Mouse (Mus musculus): ENCODE measurements at regions not wholly inside any gene's neighbourhood (a gene's known extent, or its start where the extent isn't known, plus 50 kb on each side); places are given as distances from the start of the nearest gene placed in this dataset.

DNA sequence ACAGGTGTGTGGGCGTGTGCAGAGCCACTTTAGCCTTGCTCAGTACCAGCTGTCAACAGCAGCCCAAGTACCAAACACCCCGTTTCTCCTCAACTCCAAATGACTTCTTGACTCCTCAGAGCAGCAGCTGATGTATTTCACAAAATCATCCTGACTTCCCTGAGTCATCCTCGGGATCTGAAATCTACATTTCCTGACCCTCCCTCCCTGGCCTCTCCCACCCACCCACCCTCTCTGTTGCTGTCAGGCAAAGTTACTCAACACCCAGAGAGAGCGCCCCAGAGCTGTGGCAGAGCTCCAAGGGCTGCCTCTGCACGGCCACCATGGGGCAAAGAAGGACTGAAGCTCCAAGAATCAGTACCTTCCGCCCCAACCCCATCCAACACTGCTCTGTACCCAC is 83.5 kb upstream of the Cyp1b1 start:
- Histone ChIP-seq H3K9ac (replicated peaks) (no peak overlapping the region), H3K27ac (no peak overlapping the region), H3K4me3 (replicated peaks) (no peak overlapping the region), H3K36me3 (no peaks in the 10 kb centered on the region), H3K4me2 (no peak overlapping the region), H3K4me1 (replicated peaks) (peaks cover 5% of the 10 kb centered on the region; the same call in 1 of the 2 replicates), H3K27me3 (no peaks in the 10 kb centered on the region), H3K9me3 (no peaks in the 10 kb centered on the region)
- 80% methylated on average over 6 of the region's 6 CpGs for WGBS
- no peak for ATAC-seq (ENCODE audit: insufficient number of reproducible peaks, insufficient read depth, low FRiP score, low TSS enrichment, low read depth)

DNA sequence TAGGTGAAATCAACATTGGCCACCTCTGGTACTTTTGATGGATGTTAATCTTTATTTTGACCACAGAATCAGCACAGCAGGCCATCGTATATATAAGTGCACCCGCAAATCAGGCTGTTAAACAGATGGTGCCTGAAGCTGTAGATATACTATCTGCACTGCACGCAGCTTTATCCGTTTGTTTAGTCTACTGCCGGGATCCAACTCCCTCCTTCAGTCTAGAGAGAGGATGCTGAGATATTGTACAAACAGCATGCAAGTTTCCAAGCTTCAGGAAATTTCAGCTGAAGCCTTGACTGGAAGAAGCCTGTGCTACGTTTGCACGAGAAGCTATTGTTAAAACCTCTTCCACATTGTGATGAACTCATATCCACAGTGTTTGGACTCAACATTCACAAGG is 75.3 kb upstream of the Cyp1b1 start:
- 66% methylated on average over 7 of the region's 7 CpGs for WGBS
- no peaks in the 10 kb centered on the region for H3K36me3 ChIP-seq
- H3K4me3 ChIP-seq (replicated peaks) = no peak overlapping the region
- H3K27ac ChIP-seq = no peak overlapping the region
- no peak for ATAC-seq (ENCODE audit: insufficient number of reproducible peaks, insufficient read depth, low FRiP score, low TSS enrichment, low read depth)
- H3K4me1 ChIP-seq (replicated peaks) = no peaks in the 10 kb centered on the region
- no peaks in the 10 kb centered on the region for H3K9me3 ChIP-seq
- no peak overlapping the region for H3K9ac ChIP-seq (replicated peaks)
- no peak overlapping the region for H3K4me2 ChIP-seq
- no peaks in the 10 kb centered on the region for H3K27me3 ChIP-seq

DNA sequence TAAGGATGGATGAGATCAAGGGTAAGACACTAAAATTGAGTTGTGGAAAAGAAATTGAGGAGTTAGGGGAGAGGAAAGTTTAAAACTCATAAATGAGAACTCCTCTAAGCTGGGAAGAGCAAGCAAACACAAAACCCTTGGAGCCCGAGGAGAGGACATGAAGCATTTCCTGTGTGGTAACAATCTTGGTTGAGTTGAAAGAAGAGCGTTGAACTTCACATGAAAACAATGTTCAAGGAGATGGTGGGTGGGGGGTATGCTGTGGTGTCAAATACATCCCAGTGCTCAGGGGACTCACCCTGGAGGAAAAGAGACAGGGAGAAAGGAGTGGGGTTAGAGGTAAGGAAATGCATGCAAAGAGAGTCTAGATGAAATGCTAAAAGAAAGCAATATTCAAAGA is 72.3 kb upstream of the Cyp1b1 start:
- H3K4me2 ChIP-seq = no peak overlapping the region
- no peaks in the 10 kb centered on the region for H3K4me1 ChIP-seq (replicated peaks)
- no peaks in the 10 kb centered on the region for H3K27me3 ChIP-seq
- no peaks in the 10 kb centered on the region for H3K9me3 ChIP-seq
- no peak for ATAC-seq (ENCODE audit: insufficient number of reproducible peaks, insufficient read depth, low FRiP score, low TSS enrichment, low read depth)
- no peaks in the 10 kb centered on the region for H3K36me3 ChIP-seq
- no peak overlapping the region for H3K9ac ChIP-seq (replicated peaks)
- no peak overlapping the region for H3K27ac ChIP-seq
- WGBS = 81% methylated on average over 2 of the region's 2 CpGs
- no peak overlapping the region for H3K4me3 ChIP-seq (replicated peaks)

DNA sequence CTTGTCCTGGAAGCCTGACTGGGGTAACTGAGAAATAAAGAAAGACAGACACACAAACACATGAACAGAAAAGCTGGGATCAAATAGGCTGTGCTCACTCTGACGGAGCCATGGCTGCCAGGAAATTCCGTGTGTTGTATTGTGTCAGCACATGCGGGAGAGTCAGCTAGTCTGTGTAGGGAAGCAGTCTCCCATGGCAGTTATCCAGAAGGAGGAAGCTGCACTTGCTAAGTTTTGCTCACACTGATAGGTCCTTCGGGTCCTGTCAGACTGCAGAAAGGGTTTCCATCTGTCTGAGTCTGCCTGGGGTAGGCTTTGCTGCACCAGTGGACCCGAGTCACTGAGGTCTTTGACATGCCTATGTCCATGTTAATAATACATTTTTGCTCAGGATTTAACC is 71.8 kb upstream of the Cyp1b1 start:
- Histone ChIP-seq H3K4me2 (no peak overlapping the region), H3K27ac (no peak overlapping the region), H3K9ac (replicated peaks) (no peak overlapping the region), H3K27me3 (no peaks in the 10 kb centered on the region), H3K36me3 (no peaks in the 10 kb centered on the region), H3K4me3 (replicated peaks) (no peak overlapping the region), H3K4me1 (replicated peaks) (no peaks in the 10 kb centered on the region), H3K9me3 (no peaks in the 10 kb centered on the region)
- no peak for ATAC-seq (ENCODE audit: insufficient number of reproducible peaks, insufficient read depth, low FRiP score, low TSS enrichment, low read depth)
- 93% methylated on average over 5 of the region's 5 CpGs for WGBS

DNA sequence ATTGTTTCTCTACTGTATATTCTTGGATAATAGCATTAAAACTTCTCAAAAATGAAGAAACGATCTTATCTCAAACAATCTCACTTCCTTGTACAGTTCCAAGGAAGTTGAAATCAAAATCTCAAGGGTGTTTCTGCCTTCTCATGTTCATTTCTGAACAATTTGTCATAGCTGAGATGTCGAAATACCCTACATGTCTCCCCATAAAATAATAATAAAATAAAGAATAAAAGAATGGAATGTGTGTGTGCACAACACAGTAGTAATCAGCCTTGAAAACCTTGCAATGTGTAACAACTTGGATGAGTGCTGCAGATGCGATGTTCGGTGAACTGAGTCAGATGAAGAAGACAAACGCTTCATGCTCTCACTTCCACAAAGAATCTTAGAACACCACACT is 71.4 kb upstream of the Cyp1b1 start:
- no peak overlapping the region for H3K9ac ChIP-seq (replicated peaks)
- no peaks in the 10 kb centered on the region for H3K27me3 ChIP-seq
- H3K36me3 ChIP-seq = no peaks in the 10 kb centered on the region
- no peak overlapping the region for H3K4me3 ChIP-seq (replicated peaks)
- H3K27ac ChIP-seq = no peak overlapping the region
- H3K4me2 ChIP-seq = no peak overlapping the region
- H3K4me1 ChIP-seq (replicated peaks) = no peaks in the 10 kb centered on the region
- H3K9me3 ChIP-seq = no peaks in the 10 kb centered on the region
- WGBS = 91% methylated on average over 5 of the region's 5 CpGs
- no peak for ATAC-seq (ENCODE audit: insufficient number of reproducible peaks, insufficient read depth, low FRiP score, low TSS enrichment, low read depth)

DNA sequence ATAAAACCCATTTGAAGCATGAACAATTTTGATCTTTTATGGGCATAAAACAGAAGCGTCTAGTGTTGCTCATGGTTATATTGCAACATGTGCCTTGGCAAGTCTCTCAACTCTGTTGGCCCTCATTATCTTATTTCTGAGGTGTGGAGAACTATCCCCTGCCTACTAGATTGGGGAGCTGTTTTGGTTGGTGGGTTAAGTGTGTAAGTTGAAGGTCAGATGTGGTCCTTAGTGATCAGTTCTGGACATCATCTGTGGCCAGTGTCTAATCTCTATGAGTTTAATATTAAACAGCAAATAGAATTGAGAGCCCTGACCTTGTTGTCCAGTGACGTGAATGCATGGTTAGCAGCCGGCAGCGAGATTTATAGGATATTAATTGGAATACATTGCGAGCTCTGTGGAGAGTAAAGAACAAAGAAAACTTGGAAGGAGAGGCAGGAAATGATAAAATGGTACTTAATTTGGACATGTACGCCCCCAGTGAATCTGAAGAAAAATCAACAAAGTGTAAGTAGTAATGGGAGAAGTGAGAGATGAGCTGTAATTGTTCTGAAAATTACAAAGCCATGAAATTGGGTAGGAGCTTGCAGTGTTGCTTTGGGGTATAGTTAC is 69.5 kb upstream of the Cyp1b1 start:
- Histone ChIP-seq H3K4me1 (replicated peaks) (no peaks in the 10 kb centered on the region), H3K27me3 (no peaks in the 10 kb centered on the region), H3K9ac (replicated peaks) (no peak overlapping the region), H3K27ac (no peak overlapping the region), H3K4me3 (replicated peaks) (no peak overlapping the region), H3K4me2 (no peak overlapping the region), H3K36me3 (no peaks in the 10 kb centered on the region), H3K9me3 (peaks cover 11% of the 10 kb centered on the region)
- 61% methylated on average over 6 of the region's 6 CpGs for WGBS
- ATAC-seq (ENCODE audit: insufficient number of reproducible peaks, insufficient read depth, low FRiP score, low TSS enrichment, low read depth) = no peak

DNA sequence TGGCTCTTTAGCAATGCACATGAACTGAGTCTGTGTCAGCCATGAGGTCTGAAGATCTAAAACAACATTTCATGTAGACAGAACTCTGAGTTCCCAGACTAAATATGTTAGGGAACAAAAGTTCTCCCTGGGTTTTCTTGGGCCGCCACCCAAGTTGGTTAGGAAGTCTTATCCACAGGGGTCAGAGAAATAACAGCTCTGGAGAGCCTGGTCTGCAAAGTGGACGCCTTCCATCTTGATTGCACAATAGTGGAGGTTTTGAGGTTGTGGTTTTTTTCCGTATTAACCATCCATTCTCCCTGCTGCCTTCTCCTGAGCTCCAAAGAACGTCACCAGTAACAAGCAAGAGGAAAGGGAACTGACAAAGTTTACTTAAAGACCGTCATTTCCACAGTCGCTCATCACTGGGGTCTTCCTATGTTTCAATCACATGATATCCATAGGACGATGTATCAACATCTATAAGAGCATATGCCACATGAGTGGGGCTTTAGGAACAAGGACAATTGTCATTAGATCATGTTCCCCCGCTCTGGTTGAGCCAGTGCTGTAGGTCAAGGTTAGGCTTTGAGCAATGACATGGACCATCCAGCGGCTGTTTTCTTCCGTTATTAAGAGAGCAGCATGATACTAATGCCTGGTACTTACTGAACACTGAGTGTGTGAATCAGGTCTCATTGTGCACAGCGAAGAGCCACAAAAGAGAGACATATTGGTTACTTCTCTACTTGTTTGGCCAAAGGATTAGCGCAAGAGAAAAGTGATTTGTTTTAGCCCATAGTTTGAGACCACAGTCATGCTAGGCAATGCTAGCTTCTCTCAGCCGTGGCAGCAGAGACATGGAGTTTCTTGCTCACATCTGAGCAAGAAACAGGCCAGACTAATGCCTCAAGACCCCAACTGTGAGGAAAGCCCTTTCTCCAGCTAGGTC is 67.1 kb upstream of the Cyp1b1 start:
- no peak overlapping the region for H3K4me3 ChIP-seq (replicated peaks)
- peaks cover 11% of the 10 kb centered on the region for H3K9me3 ChIP-seq
- no peak for ATAC-seq (ENCODE audit: insufficient number of reproducible peaks, insufficient read depth, low FRiP score, low TSS enrichment, low read depth)
- no peak overlapping the region for H3K9ac ChIP-seq (replicated peaks)
- no peaks in the 10 kb centered on the region for H3K4me1 ChIP-seq (replicated peaks)
- H3K4me2 ChIP-seq = no peak overlapping the region
- no peaks in the 10 kb centered on the region for H3K27me3 ChIP-seq
- no peak overlapping the region for H3K27ac ChIP-seq
- 92% methylated on average over 13 of the region's 13 CpGs for WGBS
- no peaks in the 10 kb centered on the region for H3K36me3 ChIP-seq

DNA sequence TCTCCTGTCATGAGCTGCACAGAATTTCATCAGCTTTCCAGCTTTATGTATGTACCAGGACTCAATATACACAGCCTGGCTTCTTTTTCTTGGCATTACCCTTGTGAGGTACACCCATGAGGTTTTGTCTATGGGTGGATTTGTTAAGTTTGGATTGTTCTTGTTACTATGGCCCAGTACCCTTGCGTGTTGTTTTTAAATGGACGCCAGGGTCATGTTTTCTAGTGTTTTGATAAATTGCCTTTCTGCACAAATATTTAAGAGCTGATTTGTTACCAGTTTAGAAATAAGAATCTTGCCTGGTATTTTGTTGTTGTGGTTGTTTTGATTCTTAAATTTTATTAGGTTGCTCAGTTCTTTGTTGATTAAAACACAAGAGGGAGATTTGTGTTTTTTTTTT is 66.4 kb upstream of the Cyp1b1 start:
- Histone ChIP-seq H3K9ac (replicated peaks) (no peak overlapping the region), H3K4me1 (replicated peaks) (no peaks in the 10 kb centered on the region), H3K27me3 (no peaks in the 10 kb centered on the region), H3K4me2 (no peak overlapping the region), H3K9me3 (peaks cover 11% of the 10 kb centered on the region), H3K27ac (no peak overlapping the region), H3K4me3 (replicated peaks) (no peak overlapping the region), H3K36me3 (no peaks in the 10 kb centered on the region)
- ATAC-seq (ENCODE audit: insufficient number of reproducible peaks, insufficient read depth, low FRiP score, low TSS enrichment, low read depth) = no peak
- WGBS = 94% methylated on average over 2 of the region's 2 CpGs

DNA sequence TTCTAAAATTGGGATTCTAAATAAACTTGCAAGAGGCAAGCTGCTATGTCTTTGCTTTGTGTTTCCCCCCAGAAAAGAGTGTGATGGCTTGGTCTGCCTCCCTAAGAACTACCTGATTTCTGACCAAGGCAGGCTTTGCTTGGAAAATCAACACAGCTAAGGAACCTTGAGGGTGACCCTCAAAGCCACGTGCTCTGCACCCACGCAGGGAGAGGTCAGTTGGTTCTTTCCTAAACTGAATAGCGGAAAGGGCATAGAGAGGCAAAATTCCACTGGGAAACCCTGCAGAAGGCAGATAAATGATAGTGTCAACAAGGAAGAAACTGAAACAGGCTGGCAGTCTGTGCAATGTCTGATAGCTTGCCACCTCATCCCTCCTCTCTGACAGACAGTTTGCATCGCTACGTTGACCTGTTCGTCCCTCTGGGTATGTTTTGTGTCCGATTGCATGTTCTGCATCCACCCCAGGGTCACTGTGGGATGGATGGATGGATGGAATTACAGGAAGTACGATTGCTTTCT is 63.1 kb upstream of the Cyp1b1 start:
- no peaks in the 10 kb centered on the region for H3K27me3 ChIP-seq
- no peaks in the 10 kb centered on the region for H3K36me3 ChIP-seq
- H3K4me3 ChIP-seq (replicated peaks) = no peak overlapping the region
- 67% methylated on average over 8 of the region's 8 CpGs for WGBS
- no peak for ATAC-seq (ENCODE audit: insufficient number of reproducible peaks, insufficient read depth, low FRiP score, low TSS enrichment, low read depth)
- no peaks in the 10 kb centered on the region for H3K4me1 ChIP-seq (replicated peaks)
- no peak overlapping the region for H3K9ac ChIP-seq (replicated peaks)
- H3K27ac ChIP-seq = no peak overlapping the region
- H3K9me3 ChIP-seq = peaks cover 11% of the 10 kb centered on the region
- H3K4me2 ChIP-seq = no peak overlapping the region

DNA sequence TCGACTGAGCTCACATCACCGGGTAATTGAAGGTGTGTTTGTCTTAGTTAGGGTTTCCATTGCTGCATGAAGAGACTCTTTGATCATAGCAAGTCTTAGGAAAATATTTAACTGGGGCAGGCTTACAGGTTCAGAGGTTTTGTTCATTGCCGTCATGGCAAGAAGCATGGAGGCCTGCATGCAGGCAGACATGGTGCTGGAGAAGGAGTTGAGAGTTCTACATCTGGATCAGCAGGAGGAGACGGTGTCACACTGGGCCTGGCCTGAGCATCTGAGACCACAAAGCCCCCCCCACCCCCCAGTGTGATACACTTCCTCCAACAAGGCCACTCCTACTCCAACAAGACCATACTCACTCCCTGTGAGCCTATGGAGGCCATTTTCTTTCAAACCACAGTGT is 61.3 kb upstream of the Cyp1b1 start:
- H3K4me2 ChIP-seq = no peak overlapping the region
- H3K9ac ChIP-seq (replicated peaks) = no peak overlapping the region

DNA sequence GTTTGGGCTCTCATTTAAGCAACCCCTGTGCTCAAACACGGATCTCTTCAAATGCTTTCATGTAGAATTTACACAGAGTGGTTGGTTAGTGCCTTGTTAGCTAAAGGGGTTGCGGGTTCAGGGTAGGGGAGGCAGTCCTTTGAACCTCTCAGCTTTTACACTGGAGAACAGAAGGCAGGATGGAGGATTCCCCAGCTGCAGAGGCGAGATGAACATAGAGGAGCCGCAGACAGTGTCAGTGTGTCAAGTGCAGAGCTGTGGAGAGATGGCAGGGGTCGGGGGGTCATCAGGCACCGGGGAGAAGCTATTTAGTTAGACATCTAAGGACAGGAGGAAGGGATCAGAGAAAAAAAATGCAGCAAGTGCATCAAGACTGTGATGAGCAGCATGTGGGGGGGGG is 60.4 kb upstream of the Cyp1b1 start:
- Histone ChIP-seq H3K9ac (replicated peaks) (no peak overlapping the region), H3K4me1 (replicated peaks) (peaks cover 15% of the 10 kb centered on the region), H3K4me2 (no peak overlapping the region), H3K27ac (no peak overlapping the region), H3K9me3 (peaks cover 5% of the 10 kb centered on the region), H3K36me3 (no peaks in the 10 kb centered on the region), H3K4me3 (replicated peaks) (no peak overlapping the region), H3K27me3 (no peaks in the 10 kb centered on the region)
- ATAC-seq (ENCODE audit: insufficient number of reproducible peaks, insufficient read depth, low FRiP score, low TSS enrichment, low read depth) = no peak
- WGBS = 77% methylated on average over 6 of the region's 6 CpGs

More for the DNA sequence above, 61.3 kb upstream of the Cyp1b1 start:
- Histone ChIP-seq H3K36me3 (no peaks in the 10 kb centered on the region), H3K4me1 (replicated peaks) (peaks cover 8% of the 10 kb centered on the region), H3K4me3 (replicated peaks) (no peak overlapping the region), H3K27me3 (no peaks in the 10 kb centered on the region), H3K9me3 (peaks cover 11% of the 10 kb centered on the region), H3K27ac (no peak overlapping the region)
- 84% methylated on average over 4 of the region's 4 CpGs for WGBS
- ATAC-seq (ENCODE audit: insufficient number of reproducible peaks, insufficient read depth, low FRiP score, low TSS enrichment, low read depth) = no peak
